Mouse (Mus musculus): ENCODE data around the gene Tgfbr2.

Gene Tgfbr2

GRCm38 (mm10) chr9:116193535-116193881, 18.3 kb upstream of the Tgfbr2 start:
- DNase-seq (ENCODE audit: low read depth): no peak

- DNase-seq (ENCODE audit: low read depth): no peak
Measured at GRCm38 (mm10) chr9:116192826-116193534, 17.8 kb upstream of the Tgfbr2 start.

GRCm38 (mm10) chr9:116192253-116192652, 17.1 kb upstream of the Tgfbr2 start:
- no peak for DNase-seq (ENCODE audit: low read depth)

GRCm38 (mm10) chr9:116189831-116190230, 14.7 kb upstream of the Tgfbr2 start:
- DNase-seq (ENCODE audit: low read depth): no peak

GRCm38 (mm10) chr9:116188952-116189666, 13.9 kb upstream of the Tgfbr2 start:
- peak; percentile 44 for DNase-seq (ENCODE audit: low read depth)

GRCm38 (mm10) chr9:116187181-116187731, 12.1 kb upstream of the Tgfbr2 start:
- DNase-seq (ENCODE audit: low read depth): no peak

- no peak for DNase-seq (ENCODE audit: low read depth)
Measured at GRCm38 (mm10) chr9:116184903-116185302, 9.7 kb upstream of the Tgfbr2 start.

GRCm38 (mm10) chr9:116183035-116183434, 7.9 kb upstream of the Tgfbr2 start:
- DNase-seq (ENCODE audit: low read depth): no peak

GRCm38 (mm10) chr9:116181608-116182007, 6.4 kb upstream of the Tgfbr2 start:
- no peak for DNase-seq (ENCODE audit: low read depth)

- no peak for DNase-seq (ENCODE audit: low read depth)
Measured at GRCm38 (mm10) chr9:116178151-116178550, 3.0 kb upstream of the Tgfbr2 start.

GRCm38 (mm10) chr9:116177108-116177507, 1.9 kb upstream of the Tgfbr2 start:
- DNase-seq (ENCODE audit: low read depth): no peak

- peak; percentile 27 for DNase-seq (ENCODE audit: low read depth)
Measured at GRCm38 (mm10) chr9:116175488-116176115, 442 bp upstream of the Tgfbr2 start.

- DNase-seq (ENCODE audit: low read depth): peak; percentile 27
Measured at GRCm38 (mm10) chr9:116173473-116174170, 1.5 kb downstream of the Tgfbr2 start.

GRCm38 (mm10) chr9:116173059-116173458, 2.1 kb downstream of the Tgfbr2 start:
- no peak for DNase-seq (ENCODE audit: low read depth)

GRCm38 (mm10) chr9:116169067-116169466, 6.1 kb downstream of the Tgfbr2 start:
- DNase-seq (ENCODE audit: low read depth): no peak

- DNase-seq (ENCODE audit: low read depth): no peak
Measured at GRCm38 (mm10) chr9:116167304-116167880, 7.8 kb downstream of the Tgfbr2 start.

GRCm38 (mm10) chr9:116166363-116166762, 8.8 kb downstream of the Tgfbr2 start:
- DNase-seq (ENCODE audit: low read depth): no peak

GRCm38 (mm10) chr9:116163883-116164282, 11.3 kb downstream of the Tgfbr2 start:
- no peak for DNase-seq (ENCODE audit: low read depth)

GRCm38 (mm10) chr9:116162866-116163374, 12.2 kb downstream of the Tgfbr2 start:
- DNase-seq (ENCODE audit: low read depth): no peak

GRCm38 (mm10) chr9:116160860-116161259, 14.3 kb downstream of the Tgfbr2 start:
- no peak for DNase-seq (ENCODE audit: low read depth)

GRCm38 (mm10) chr9:116160067-116160466, 15.1 kb downstream of the Tgfbr2 start:
- no peak for DNase-seq (ENCODE audit: low read depth)

- DNase-seq (ENCODE audit: low read depth): no peak
Measured at GRCm38 (mm10) chr9:116156501-116156900, 18.7 kb downstream of the Tgfbr2 start.
